Mouse (Mus musculus) small intestine, adult 2 months (tissue): ENCODE results near the gene Ikbip. TPM values are rescaled to one million over a fixed set of nuclear protein-coding genes. Genes with fewer than 3 reads are reported as not detected.

Experiments used
- H3K27ac ChIP-seq: fragments of 200-500 bp; 2 replicates; pipeline ENCODE4 v1.5.1; 2012; ENCODE audit warnings: low read depth, low read length, control low read depth, inconsistent platforms; ENCODE audit not compliant: insufficient read depth
- H3K27me3 ChIP-seq: fragments of 200-500 bp; 2 replicates; pipeline ENCODE4 v1.6.1; 2012; ENCODE audit warnings: mild to moderate bottlenecking, moderate library complexity, low read length, inconsistent platforms; ENCODE audit not compliant: control insufficient read depth, insufficient read depth
- H3K36me3 ChIP-seq: fragments of 200-500 bp; 2 replicates; pipeline ENCODE4 v1.6.1; 2012; ENCODE audit warnings: mild to moderate bottlenecking, low read length, control low read depth, inconsistent platforms; ENCODE audit not compliant: control insufficient read depth, insufficient read depth
- H3K4me1 ChIP-seq: fragments of 200-500 bp; 2 replicates; pipeline ENCODE4 v1.6.1; 2012; ENCODE audit warnings: low read length, inconsistent platforms, mixed read lengths; ENCODE audit not compliant: control insufficient read depth, insufficient read depth, insufficient read length
- H3K4me3 ChIP-seq: fragments of 200-500 bp; 2 replicates; pipeline ENCODE4 v1.5.1; 2012; ENCODE audit warnings: low read depth, mild to moderate bottlenecking, control low read depth, inconsistent platforms, low read length, moderate library complexity
- CTCF ChIP-seq: fragments of 200-500 bp; IDR thresholded peaks from 2 replicates; pipeline ENCODE4 v1.5.1; 2012; ENCODE audit warnings: low read depth, mild to moderate bottlenecking, control low read depth, inconsistent platforms, low read length, moderate library complexity, mixed read lengths; ENCODE audit not compliant: insufficient replicate concordance, insufficient read length; ENCODE audit errors: extremely low read depth
- POLR2A ChIP-seq: fragments of 200-500 bp; IDR thresholded peaks from 2 replicates; pipeline ENCODE4 v1.6.1; 2012; ENCODE audit warnings: low read depth, mild to moderate bottlenecking, control low read depth, inconsistent platforms, low read length, moderate library complexity
- WGBS: fragments of 180-500 bp; shearing (Covaris S2); methylation state at CpG from one replicate; pipeline ENCODE4 v1.1.7; 2018; 5-methylcytosine and 5-hydroxymethylcytosine counted together
- polyA plus RNA-seq: library from polyadenylated mRNA; depleted of rRNA; stranded (reverse); fragments of >200 nt; gene quantifications from 2 replicates; pipeline ENCODE4 v1.2.3, GENCODE M21; 2012

Gene Ikbip
- polyA plus RNA-seq, 1 experiment: 0.85 TPM

DNA sequence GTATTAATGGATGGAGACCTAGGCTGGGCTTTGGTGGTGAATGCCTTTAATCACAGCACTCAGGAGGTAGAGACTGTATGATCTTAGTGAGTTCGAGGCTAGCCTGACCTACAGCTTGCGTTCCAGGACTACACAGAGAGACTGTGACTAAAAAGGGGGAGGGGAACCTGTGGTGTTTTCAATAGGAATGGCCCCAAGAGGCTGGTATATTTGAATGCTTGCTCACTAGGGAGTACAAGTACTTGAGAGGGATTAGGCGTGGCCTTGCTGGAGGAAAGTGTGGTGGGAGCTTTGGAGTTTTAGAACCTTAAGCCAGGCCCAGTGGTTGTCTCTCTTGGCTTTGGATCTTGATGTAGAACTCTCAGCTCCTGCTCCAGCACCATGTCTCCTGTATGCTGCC is 48.1 kb downstream of the Ikbip start:
- 97% methylated on average over 3 of the region's 3 CpGs for WGBS
- Histone ChIP-seq H3K4me3 (no peak overlapping the region), H3K27ac (peak overlapping the region; percentile 34; the same call in 1 of the 2 replicates), H3K27me3 (no peaks in the 10 kb centered on the region), H3K4me1 (peaks cover 9% of the 10 kb centered on the region; the same call in 1 of the 2 replicates), H3K36me3 (no peaks in the 10 kb centered on the region)
- TF ChIP-seq CTCF (no peak), POLR2A (no peak)

DNA sequence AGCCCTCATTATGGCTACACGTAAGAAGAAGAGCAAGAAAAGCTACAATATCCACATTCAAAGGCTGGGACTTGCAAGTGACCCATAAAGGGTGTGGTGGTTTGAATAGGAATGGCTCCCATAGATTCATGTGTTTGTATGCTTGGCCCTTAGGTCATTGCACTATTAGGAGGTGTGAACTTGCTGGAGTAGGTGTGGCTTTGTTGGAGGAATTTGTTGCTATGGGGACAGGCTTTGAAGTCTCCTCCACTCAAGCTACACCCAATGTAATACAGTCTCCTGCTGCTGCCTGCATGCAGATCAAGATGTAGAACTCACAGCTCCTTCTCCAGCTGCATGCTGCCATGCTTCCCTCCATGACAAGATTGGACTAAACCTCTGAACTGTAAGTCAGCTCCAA is 48.8 kb downstream of the Ikbip start:
- no peak overlapping the region for H3K4me3 ChIP-seq
- H3K27ac ChIP-seq: no peak overlapping the region
- H3K27me3 ChIP-seq: no peaks in the 10 kb centered on the region
- TF ChIP-seq POLR2A (no peak), CTCF (no peak)
- H3K36me3 ChIP-seq: no peaks in the 10 kb centered on the region
- 67% methylated on average over 1 of the region's 1 CpGs for WGBS
- peaks cover 9% of the 10 kb centered on the region; the same call in 1 of the 2 replicates for H3K4me1 ChIP-seq

DNA sequence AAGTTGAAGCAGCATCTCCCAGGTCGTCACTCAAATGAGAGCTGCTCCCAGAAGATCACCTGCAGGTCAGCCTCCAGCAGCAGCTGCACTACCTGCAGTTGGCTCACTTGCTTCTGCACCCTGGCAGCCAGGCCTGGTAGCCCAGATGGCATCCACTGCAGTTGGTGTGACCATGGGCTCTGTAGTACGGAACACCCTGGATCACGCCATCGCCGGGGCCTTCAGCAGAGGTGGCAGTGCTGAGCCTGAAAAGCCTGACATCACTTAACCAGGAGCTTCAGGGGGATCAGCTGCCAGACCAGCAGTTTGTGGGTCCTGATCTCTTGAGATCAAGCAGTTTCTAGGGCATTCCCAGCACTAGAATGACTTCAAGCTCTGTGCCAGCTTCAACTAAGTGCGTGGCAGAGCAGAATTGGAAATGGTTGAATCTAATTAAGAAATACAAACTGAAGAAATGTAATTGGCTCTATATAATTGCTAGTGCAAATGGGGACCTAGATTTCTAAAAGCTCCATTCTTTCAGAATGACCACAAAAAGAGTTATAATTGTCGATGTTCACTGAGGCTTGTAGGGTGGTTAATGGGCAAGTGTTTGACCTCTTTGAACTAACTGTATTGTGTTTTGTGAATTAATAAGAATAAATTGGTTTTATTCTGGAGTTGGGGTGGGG is 52.7 kb downstream of the Ikbip start:
- H3K27ac ChIP-seq: no peak overlapping the region
- no peaks in the 10 kb centered on the region for H3K27me3 ChIP-seq
- no peaks in the 10 kb centered on the region for H3K36me3 ChIP-seq
- no peak for TF ChIP-seq POLR2A
- no peak for TF ChIP-seq CTCF
- WGBS: 96% methylated on average over 7 of the region's 7 CpGs
- H3K4me3 ChIP-seq: no peak overlapping the region
- H3K4me1 ChIP-seq: peaks cover 13% of the 10 kb centered on the region; the same call in 1 of the 2 replicates

DNA sequence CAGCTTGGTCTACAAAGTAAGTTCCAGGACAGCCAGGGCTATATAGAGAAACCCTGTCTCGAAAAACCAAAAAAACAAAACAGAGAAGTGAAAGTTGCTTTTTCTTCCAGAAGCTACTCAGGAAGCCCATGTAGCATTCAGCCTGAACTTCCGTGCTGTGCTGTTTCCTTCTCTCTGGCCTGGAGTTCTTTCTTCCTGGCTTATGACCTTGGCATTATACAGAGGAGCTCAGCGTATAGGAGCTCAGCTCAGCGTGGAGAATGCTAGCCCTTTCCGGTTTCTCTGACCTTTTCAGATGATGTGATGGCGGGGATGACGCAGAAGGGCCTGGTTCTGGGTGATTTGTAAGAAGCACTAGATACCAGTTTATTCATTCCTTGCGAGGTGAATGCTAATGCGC is 54.7 kb downstream of the Ikbip start:
- WGBS: 85% methylated on average over 9 of the region's 9 CpGs
- Histone ChIP-seq H3K4me3 (no peak overlapping the region), H3K36me3 (no peaks in the 10 kb centered on the region), H3K27me3 (no peaks in the 10 kb centered on the region), H3K27ac (no peak overlapping the region), H3K4me1 (peaks cover 17% of the 10 kb centered on the region; the same call in 1 of the 2 replicates)
- TF ChIP-seq CTCF: no peak
- no peak for TF ChIP-seq POLR2A

DNA sequence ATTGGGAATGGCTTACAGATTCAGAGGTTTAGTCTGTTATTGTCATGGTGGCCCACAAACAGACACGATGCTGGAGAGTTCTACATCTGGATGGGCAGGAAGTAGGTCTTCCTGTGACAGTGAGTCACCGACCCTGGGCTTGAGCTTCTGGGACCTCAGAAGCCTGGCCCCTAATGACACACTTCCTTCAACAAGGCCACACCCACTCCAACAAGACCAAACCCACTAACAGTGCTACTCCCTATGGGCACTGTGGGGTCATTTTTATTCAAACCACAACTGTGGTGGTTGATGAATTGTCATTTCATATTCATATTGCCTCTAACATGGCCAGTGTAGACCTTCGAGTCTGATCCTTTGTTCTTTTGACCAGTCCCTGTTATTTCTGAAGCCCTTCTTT is 55.6 kb downstream of the Ikbip start:
- H3K27me3 ChIP-seq: no peaks in the 10 kb centered on the region
- peak overlapping the region; percentile 82 for H3K27ac ChIP-seq
- TF ChIP-seq POLR2A (no peak), CTCF (no peak)
- H3K36me3 ChIP-seq: no peaks in the 10 kb centered on the region
- H3K4me1 ChIP-seq: peaks cover 17% of the 10 kb centered on the region; the same call in 1 of the 2 replicates
- WGBS: 49% methylated on average over 3 of the region's 3 CpGs
- no peak overlapping the region for H3K4me3 ChIP-seq

DNA sequence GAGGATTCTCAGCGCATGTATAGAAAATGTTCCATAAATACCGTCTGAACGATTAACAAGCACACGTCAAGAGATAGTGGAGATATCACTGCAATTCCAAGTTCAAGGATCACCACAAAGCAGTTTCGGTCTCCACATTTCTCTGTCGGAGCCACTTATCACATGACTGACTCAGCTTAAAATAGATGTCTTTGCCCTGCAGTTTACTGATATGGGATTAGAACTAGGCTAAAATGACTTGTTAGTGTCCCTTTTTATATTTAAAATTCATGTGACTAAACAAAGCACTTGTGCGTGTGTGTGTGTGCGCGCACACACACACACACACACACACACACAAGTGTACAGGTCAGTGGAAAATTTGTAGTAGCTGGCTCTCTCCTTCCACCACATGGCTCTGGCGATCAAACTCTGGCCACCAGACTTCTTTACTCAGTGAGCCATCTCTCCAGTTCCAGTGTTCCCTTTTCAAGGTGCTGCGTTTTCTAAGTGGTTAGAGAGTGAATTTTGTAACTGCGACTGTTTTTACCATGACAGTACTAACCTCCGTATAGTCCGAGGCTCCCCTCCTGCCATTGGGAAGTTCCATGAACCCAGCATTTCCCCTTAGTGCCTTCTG is 56.5 kb downstream of the Ikbip start:
- no peaks in the 10 kb centered on the region for H3K27me3 ChIP-seq
- TF ChIP-seq POLR2A: no peak
- TF ChIP-seq CTCF: no peak
- WGBS: 64% methylated on average over 14 of the region's 14 CpGs
- H3K27ac ChIP-seq: peak overlapping the region; percentile 44
- H3K4me3 ChIP-seq: no peak overlapping the region
- H3K36me3 ChIP-seq: no peaks in the 10 kb centered on the region
- H3K4me1 ChIP-seq: peaks cover 17% of the 10 kb centered on the region; the same call in 1 of the 2 replicates

DNA sequence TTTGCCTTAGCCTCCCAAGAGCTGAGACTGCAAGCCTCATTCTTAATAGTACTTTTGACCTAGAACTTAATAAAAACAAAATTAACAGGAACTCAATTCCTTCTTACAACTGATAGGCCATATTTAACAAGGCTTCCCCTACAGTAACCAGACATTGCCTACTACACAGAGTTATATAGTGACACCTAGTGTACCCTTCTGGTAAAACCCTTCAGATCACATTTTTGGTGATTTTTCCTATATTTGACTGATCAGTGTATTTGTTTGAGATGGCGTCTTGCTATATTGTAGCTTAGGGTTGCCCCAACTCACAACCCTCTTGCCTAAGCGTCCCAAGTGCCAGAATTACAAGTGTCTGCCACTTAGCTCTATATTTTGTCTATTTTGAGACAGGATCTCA is 58.8 kb downstream of the Ikbip start:
- H3K27ac ChIP-seq: no peak overlapping the region
- no peak for TF ChIP-seq CTCF
- TF ChIP-seq POLR2A: no peak
- no peaks in the 10 kb centered on the region for H3K27me3 ChIP-seq
- peaks cover 14% of the 10 kb centered on the region; the same call in 1 of the 2 replicates for H3K4me1 ChIP-seq
- H3K4me3 ChIP-seq: no peak overlapping the region
- WGBS: 20% methylated on average over 2 of the region's 2 CpGs
- H3K36me3 ChIP-seq: peaks cover 3% of the 10 kb centered on the region; the same call in 1 of the 2 replicates
